Mouse (Mus musculus): ENCODE results near the gene Aktip.
A peak's percentile ranks its signal among the peaks of the same experiment; 100 is the strongest.

Aktip gene

DNA sequence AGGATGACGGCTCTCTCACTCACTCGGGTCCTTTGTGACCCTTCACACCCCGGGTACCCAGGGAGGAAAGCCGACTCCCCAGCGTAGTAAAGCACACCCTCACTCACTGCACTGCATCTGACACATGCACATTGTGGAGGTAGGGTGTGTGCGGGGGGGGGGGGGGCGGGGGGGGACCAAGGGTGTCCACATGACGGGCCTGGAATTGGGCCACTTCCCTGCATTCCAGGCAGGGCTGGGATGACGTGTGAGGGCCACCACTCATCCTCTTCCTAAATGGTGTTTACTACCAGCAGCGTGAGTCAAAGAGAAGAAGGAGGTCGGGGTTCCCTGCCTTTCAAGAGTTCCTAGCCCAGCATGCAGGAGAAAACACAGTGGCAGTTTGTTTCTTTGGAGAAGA lies 11.6 kb downstream of the Aktip start:
- no peak for DNase-seq

- DNase-seq: no peak
Measured at GRCm38 (mm10) chr8:91186372-91186771, 13.4 kb downstream of the Aktip start.

- DNase-seq: no peak
Measured at GRCm38 (mm10) chr8:91177708-91178107, 22.1 kb downstream of the Aktip start.

GRCm38 (mm10) chr8:91176176-91176575 lies 23.6 kb downstream of the Aktip start:
- DNase-seq: no peak

- no peak for DNase-seq
Measured at GRCm38 (mm10) chr8:91171605-91172004, 28.2 kb downstream of the Aktip start.

DNA sequence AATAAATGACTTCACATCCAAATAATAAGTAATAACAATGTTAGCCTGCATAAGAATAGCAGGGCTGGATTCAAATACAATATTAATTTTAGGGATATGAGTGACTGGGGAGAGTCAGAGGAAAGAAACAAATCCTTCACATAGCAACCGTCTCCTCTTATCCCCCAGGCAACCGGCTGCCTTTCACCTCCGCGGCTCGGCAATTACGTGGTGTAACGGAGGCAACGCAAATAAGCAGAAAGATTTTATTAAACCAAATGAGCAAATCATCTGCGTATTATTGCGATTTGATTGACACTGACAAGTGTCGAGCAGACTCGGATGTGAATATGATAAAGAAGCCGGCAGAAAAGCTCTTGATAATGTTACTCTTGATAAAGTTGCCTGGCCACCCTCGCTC lies 28.9 kb downstream of the Aktip start:
- peak; percentile 56 for DNase-seq

GRCm38 (mm10) chr8:91170152-91170551 lies 29.6 kb downstream of the Aktip start:
- DNase-seq: no peak

GRCm38 (mm10) chr8:91159959-91160800 lies 39.6 kb downstream of the Aktip start:
- no peak for DNase-seq

GRCm38 (mm10) chr8:91158617-91159016 lies 41.2 kb downstream of the Aktip start:
- no peak for DNase-seq

DNA sequence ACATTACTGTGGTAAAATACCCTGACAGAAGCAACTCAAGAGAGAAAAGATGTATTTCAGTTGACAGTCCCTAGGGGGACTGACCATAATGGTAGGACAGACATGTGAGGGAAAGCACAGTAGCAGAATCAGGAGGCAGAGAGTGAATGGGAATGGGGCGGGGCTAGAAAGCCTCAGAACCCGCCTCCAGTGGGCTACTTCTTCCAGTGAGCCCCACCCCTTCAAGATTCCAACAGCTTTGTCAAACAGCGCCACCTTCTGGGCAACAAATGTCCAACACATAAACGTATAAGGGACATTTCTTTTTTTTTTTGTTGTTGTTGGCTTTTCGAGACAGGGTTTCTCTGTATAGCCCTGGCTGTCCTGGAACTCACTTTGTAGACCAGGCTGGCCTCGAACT lies 45.2 kb downstream of the Aktip start:
- DNase-seq: no peak

DNA sequence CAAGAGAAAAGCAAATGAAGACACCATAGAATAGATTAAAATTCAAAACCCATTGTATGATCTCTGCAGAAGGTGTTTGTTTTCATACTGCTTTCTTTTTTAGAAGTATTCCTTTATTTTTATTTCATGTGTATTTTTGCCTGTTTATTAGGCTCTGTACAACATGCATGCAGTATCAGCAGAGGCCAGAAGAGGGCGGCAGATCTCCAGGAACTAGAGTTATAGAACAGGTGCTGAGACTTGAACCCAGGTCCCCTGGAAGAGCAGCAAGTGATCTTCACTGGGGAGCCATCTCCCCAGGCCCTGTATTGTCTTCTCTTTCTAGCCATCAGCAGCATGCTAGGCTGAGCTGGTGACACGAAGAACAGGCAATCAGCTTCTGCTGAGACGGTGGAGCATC lies 45.9 kb downstream of the Aktip start:
- DNase-seq: no peak

DNA sequence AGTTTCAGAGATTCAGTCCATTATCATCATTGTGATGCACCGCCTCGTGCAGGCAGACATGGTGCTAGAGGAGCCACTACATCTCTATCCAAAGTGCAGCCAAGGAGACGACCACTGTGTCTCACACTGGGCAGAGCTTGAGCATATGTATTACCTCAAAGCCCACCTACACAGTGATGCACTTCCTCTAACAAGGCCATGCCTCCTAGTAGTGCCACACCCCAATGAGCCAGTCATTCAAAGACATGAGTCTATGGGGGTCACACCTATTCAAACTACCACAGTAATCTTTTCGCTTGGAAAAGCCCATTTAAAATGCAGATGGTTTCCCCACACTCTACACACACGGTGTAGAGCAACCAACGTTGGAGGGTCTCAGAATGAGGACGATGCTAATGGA lies 48.2 kb downstream of the Aktip start:
- DNase-seq: no peak

DNA sequence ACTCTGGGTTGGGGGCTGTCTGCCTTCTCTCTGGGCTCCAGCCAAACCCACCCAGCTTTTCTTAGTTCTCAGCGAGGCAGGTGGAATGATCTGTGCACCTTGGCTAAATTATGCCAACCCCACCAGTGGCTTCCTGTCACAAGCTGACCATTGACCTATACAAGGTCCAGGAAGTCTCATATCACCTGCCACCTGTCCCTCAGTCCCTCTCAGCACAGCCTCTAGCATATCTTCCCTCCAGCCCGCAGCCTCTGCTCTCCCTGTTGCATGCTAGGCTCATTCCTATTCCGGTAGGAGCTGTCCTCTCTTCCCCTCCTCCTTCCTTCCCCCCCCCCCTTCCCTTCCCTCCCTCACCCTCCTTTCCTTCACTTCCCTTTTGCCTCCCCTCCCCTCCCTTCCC lies 50.5 kb downstream of the Aktip start:
- DNase-seq: no peak

DNA sequence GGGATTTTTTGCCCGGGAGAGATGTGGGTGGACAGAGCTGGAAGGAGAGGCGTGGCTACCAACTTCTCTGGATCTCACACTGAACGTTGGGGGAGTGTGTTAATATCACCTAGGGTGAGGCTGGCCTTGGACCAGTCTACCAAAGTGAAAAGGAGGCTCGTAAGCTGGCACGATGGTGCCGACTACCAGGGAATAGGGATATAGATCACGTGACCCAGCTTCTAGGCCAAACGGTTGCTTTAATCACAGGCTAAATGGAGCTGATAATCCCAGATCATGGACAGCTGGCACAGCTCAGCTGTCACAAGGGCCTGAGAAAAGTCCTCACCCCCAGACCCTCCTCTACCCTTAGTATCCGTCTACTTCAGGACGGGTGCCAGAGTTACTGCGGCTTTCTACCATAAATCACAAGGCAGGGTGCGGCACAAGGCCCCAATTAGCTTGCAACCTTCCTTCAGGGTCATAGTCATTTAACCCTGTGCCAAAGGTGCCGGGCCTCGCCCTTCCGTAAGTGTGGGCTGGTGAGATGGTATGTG lies 51.1 kb downstream of the Aktip start:
- DNase-seq: no peak

DNA sequence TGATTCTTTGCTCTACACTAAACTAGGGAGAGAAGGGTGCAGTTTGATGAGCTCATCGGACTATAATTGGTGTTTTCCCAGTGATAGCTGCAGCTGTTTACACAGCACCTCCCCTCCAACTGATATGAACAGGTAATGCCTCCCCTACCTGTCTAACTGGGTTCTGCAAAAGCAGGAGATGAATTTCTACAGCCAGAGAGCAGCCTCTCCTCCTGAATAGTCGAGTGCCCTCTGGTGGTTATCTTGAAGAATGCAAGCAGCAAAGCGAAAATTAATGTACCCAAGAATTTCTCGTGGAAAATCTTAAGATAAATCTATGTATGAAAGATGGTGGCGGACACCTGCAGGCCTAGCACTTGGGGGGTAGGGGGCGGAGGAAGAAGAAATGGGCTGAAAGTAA lies 52.1 kb downstream of the Aktip start:
- DNase-seq: no peak

DNA sequence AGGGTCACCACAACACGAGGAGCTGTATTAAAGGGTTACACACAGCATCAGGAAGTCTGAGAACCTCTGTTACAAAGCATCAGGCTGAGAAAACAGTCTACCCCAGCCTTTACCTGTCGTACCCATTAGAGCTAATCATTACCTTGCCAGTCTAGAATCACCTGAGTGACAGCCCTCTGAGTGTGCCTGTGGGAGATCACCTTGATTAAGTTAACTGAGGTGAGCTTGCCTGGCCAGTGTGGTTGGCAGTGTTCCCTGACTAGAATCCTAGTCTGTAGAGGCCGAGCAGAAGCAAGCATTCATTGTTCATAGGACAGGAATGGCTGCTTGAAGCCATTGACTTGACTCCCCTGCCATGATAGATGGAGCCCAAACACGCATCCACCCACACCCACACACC lies 58.9 kb downstream of the Aktip start:
- no peak for DNase-seq

DNA sequence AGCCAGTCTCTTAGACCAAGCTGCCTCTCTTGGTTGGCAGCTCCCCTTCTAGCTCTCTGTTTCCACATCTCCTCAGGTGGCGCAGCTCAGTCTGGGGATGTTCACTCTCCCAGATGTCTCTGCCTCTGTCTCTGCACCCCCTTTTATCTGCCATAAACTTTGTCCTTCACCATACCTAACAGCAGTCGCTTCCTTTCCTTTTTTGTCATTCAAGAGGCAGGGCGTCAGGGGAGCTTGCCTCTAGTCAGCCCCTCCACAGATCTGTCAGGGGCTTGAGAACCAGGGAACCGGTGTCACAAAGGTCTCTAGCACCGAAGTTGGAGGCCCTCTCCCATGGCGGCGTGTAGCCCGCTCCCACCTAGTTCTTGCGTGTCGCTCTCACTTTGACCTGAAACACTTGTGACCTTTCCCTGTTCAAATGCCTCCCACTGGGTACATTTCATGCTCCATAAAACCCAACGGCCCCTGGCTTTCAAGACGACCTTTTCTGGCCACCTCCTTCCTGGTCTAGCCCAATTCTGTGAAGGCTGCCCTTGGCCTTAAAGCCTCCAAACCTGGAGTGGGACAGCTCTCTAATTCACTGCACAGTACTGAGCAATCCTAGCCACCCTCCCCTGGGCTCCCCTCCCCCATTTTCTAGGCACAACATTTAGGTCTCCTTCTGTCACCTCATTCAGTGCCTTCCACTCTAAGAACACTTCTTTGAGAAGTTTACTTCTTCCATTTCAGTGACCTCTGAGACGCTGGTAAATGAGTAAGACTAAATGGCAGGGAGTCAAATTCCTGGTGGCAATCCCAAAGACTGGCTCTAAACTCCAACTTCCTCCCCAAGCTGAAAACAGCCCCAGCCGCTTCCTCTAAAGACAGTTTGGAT lies 64.2 kb downstream of the Aktip start:
- DNase-seq: no peak

- no peak for DNase-seq
Measured at GRCm38 (mm10) chr8:91134659-91135058, 65.1 kb downstream of the Aktip start.

GRCm38 (mm10) chr8:91134070-91134475 lies 65.7 kb downstream of the Aktip start:
- peak; percentile 100 for DNase-seq

DNA sequence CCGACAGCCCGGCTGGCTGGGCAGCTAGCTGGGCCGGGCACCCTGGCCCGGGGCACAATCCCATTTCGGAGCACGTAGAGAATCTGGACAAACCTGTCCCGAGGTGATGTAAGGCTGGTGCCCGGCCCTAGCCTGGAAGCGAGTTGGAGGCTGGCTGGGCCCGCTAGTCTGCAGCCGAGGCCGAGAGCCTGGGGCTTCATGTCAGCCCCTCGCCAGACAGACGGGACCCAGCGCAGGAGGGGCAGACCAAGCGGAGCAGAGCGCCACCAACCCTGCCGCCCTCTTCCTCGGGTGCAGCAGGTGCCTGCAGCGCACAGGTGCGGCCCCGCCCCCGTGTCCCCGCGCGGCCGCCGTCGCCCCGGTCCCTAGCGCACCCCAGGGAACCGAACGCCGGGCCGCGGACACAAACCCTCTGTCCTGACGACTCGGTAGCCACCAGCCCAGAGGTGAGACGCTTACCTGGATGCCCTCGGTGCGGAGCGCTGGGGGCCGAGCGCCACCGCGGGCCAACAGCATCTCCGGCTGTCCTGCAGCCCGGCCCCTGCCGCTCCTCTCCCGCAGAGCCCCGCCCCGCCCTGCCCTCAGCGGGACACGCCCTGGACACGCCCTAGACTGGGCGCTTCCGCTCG lies 66.2 kb downstream of the Aktip start:
- no peak for DNase-seq

- no peak for DNase-seq
Measured at GRCm38 (mm10) chr8:91132731-91133130, 67.0 kb downstream of the Aktip start.

- peak; percentile 71 for DNase-seq
Measured at GRCm38 (mm10) chr8:91126786-91127185, 73.0 kb downstream of the Aktip start.

- DNase-seq: no peak
Measured at GRCm38 (mm10) chr8:91124315-91124714, 75.5 kb downstream of the Aktip start.
